Mouse (Mus musculus): ENCODE results near the gene Tshz3. TPM values are rescaled to one million over a fixed set of nuclear protein-coding genes. Genes with fewer than 3 reads are reported as not detected.

Gene Tshz3
- polyA plus RNA-seq (2014; fragmentation: Illumina TruSeq; extraction: RNeasy Lipid Tissue Mini Kit (QIAGEN cat#74804); ENCODE audit: low read depth, low replicate concordance) = 3.6 TPM

DNA sequence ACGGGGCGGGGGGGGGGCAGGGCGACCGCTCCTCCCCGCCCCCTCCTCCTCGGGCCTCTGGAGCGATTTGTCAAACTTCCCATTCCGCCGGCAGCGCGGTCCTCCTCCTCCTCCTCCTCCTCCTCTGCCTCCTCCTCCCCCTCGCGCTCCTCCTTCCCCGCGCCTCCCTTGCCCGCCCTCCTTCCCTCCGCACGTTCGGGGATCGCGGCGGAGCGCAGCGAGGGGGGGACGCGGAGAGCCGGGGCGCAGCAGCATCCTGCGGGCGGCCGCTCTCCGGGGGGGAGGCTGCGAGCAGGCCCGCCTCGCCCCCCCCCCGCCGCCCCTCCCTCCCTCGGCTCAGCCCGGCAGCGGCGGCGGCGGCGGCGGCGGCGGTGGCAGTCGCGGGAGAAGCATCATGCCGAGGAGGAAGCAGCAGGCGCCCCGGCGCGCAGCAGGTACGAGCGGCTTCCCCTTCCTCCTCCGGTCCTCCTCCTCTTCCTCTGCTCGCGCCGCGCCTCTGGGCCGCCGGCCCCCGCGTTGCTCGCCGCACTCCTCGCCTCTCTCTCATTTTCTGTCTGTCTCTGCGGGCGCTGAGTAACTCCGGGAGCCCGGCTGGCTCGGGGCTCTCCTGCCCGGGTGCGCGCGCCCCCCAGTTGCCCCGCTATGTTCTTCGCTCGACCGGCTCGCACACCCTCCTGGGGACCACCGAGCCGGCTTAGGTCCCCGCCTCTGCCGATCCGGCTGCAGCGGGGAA, at the start of gene Tshz3:
Gene Tshz3 (plus strand): TSS at position 263 of the 733 bp plus-strand sequence.

Data from adipose tissue, adult 10 weeks (tissue).